In the genomic region with DNA sequence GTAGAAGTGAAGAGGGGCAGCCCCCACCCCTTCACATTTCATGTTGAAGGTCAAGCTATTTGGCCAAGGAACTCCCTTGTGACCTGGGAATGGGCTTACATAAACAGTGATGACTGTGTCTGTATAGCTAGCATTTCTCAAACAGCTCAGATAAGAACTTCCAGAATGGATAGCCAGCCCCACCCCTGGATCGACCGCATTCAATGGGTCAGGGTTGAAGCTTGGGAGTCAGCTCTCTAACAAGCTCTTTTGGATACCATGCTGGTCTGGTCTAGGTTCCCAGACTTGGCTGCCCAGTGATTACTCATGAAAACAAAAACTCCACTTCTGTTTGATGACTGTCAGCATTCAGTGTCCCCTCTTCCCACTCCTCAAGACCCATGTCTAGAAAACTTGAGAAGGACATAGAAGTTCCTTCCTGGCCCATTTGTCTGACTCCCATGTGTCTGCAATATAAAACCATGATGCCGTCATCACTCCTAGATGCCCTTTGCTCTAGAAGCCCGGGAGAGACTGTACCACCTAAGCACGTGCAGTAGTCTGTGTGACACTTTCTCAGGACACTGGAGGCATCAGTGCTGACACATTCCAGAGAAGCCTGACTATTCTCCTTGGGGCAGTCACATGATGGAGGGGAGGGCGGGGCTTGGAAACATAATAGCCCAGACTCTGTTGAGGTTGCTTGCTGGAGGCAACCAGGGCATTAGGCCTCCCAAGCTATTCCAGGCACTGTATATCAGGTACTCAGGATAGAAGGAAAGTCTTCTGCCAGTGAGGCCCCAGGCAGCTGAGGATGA, we compare ENCODE assay signal across 29 mouse cellular contexts. TPM values are rescaled to one million over a fixed set of nuclear protein-coding genes. Genes with fewer than 3 reads are reported as not detected.
DNase-seq lines count a peak whose midpoint lies in the region; ATAC-seq and TF ChIP-seq lines count a peak whose summit lies in the region.
"Had no signal": no experiment of that assay in that cellular context is flagged by ENCODE, and none has a peak within 500 bp of the region (broad histone marks: within the 10 kb centered on the region; RNA-seq: fewer than 3 reads in every experiment).

No protein-coding gene starts in this region.

- ATAC-seq in intestine, embryonic 14.5 days (replicated peaks; ENCODE audit: low FRiP score, low TSS enrichment, low read depth) = peak; percentile 32; the same call in 1 of the 2 replicates
- peak; percentile 58 for ATAC-seq in stomach, postnatal 0 days (ENCODE audit: low FRiP score, low TSS enrichment)
- ATAC-seq: CD4-positive, CD25-positive, alpha-beta regulatory T cell, adult 4 months; forebrain, postnatal 0 days; hindbrain, postnatal 0 days; liver, embryonic 12.5 days; midbrain, embryonic 16.5 days had no signal

- H3K4me2 ChIP-seq in intestine, embryonic 14.5 days (ENCODE audit: low read length) = no peak overlapping the region
- no peak overlapping the region for H3K4me2 ChIP-seq in stomach, postnatal 0 days (replicated peaks; ENCODE audit: low read depth)
- H3K4me2 ChIP-seq: embryonic facial prominence, embryonic 12.5 days; heart, embryonic 12.5 days; limb, embryonic 13.5 days; liver, embryonic 12.5 days had no signal

- H3K4me3 ChIP-seq in C2C12 (ENCODE audit: insufficient read depth, poor library complexity, severe bottlenecking) = no peak overlapping the region
- H3K4me3 ChIP-seq in intestine, embryonic 14.5 days (ENCODE audit: low read depth, low read length) = no peak overlapping the region
- no peak overlapping the region for H3K4me3 ChIP-seq in stomach, postnatal 0 days (ENCODE audit: low read depth, low read length)
- H3K4me3 ChIP-seq: embryonic facial prominence, embryonic 12.5 days; heart, embryonic 12.5 days; hindbrain, embryonic 10.5 days; limb, embryonic 13.5 days; liver, embryonic 12.5 days; midbrain, embryonic 10.5 days had no signal

- no peaks in the 10 kb centered on the region for H3K27me3 ChIP-seq in C2C12 (ENCODE audit: control insufficient read depth, insufficient read depth, insufficient read length)
- H3K27me3 ChIP-seq in intestine, embryonic 14.5 days (replicated peaks; ENCODE audit: control insufficient read depth, insufficient read depth, low read length) = no peaks in the 10 kb centered on the region
- no peaks in the 10 kb centered on the region for H3K27me3 ChIP-seq in stomach, postnatal 0 days (ENCODE audit: control insufficient read depth, insufficient read depth, low read length)
- H3K27me3 ChIP-seq: embryonic facial prominence, embryonic 12.5 days; heart, embryonic 12.5 days; limb, embryonic 13.5 days had no signal

- no peak for TF ChIP-seq EP300 in stomach, postnatal 0 days (optimal IDR thresholded peaks at IDR 0.05)

- no peak for TF ChIP-seq CTCF in C2C12 (IDR thresholded peaks at IDR 0.05; ENCODE audit: control insufficient read depth, insufficient read depth, insufficient read length)
- no peak for TF ChIP-seq CTCF in stomach, postnatal 0 days (IDR thresholded peaks at IDR 0.05; ENCODE audit: low read depth)

- no peak overlapping the region for H3K9ac ChIP-seq in intestine, embryonic 14.5 days (ENCODE audit: low read length)
- H3K9ac ChIP-seq in stomach, postnatal 0 days (ENCODE audit: low read length) = no peak overlapping the region
- H3K9ac ChIP-seq: embryonic facial prominence, embryonic 12.5 days; forebrain, postnatal 0 days; heart, embryonic 12.5 days; limb, embryonic 13.5 days; liver, embryonic 12.5 days had no signal

- no peaks in the 10 kb centered on the region for H3K36me3 ChIP-seq in C2C12 (ENCODE audit: control insufficient read depth, insufficient read depth)
- no peaks in the 10 kb centered on the region for H3K36me3 ChIP-seq in intestine, embryonic 14.5 days (ENCODE audit: control insufficient read depth, insufficient read depth, low read length)
- H3K36me3 ChIP-seq in stomach, postnatal 0 days (ENCODE audit: control insufficient read depth, insufficient read depth, low read length) = no peaks in the 10 kb centered on the region
- H3K36me3 ChIP-seq: embryonic facial prominence, embryonic 12.5 days; heart, embryonic 12.5 days; hindbrain, embryonic 10.5 days; limb, embryonic 13.5 days; liver, embryonic 12.5 days; midbrain, embryonic 10.5 days had no signal

- no peak overlapping the region for H3ac ChIP-seq in C2C12 (ENCODE audit: control insufficient read depth, insufficient read length, low read depth)

- no peaks in the 10 kb centered on the region for H3K9me3 ChIP-seq in intestine, embryonic 14.5 days (ENCODE audit: control insufficient read depth, low read length)
- H3K9me3 ChIP-seq in stomach, postnatal 0 days (ENCODE audit: control insufficient read depth, low read length) = no peaks in the 10 kb centered on the region
- H3K9me3 ChIP-seq: embryonic facial prominence, embryonic 12.5 days; hindbrain, embryonic 10.5 days; limb, embryonic 13.5 days; liver, embryonic 12.5 days; midbrain, embryonic 10.5 days had no signal

- no peaks in the 10 kb centered on the region for H3K4me1 ChIP-seq in intestine, embryonic 14.5 days (replicated peaks; ENCODE audit: control insufficient read depth, insufficient read depth, low read length)
- H3K4me1 ChIP-seq in stomach, postnatal 0 days (replicated peaks; ENCODE audit: control insufficient read depth, insufficient read depth) = 0 out of 2 replicates have a peak, but pooled peaks cover 2% of the 10 kb centered on the region
- H3K4me1 ChIP-seq: liver, embryonic 12.5 days had no signal

- no peaks in the 10 kb centered on the region for H3K79me3 ChIP-seq in C2C12 (ENCODE audit: low read depth)

- H3K27ac ChIP-seq in intestine, embryonic 14.5 days (ENCODE audit: low read depth) = no peak overlapping the region
- no peak overlapping the region for H3K27ac ChIP-seq in stomach, postnatal 0 days (replicated peaks)
- H3K27ac ChIP-seq: embryonic facial prominence, embryonic 12.5 days; hindbrain, embryonic 10.5 days; hindbrain, postnatal 0 days; limb, embryonic 13.5 days; liver, embryonic 12.5 days; midbrain, embryonic 10.5 days had no signal

- no peaks in the 10 kb centered on the region for H3K79me2 ChIP-seq in C2C12 (ENCODE audit: control insufficient read depth, insufficient read depth)

- WGBS in intestine, embryonic 14.5 days = 65% methylated on average over 6 of the region's 6 CpGs
- 58% methylated on average over 6 of the region's 6 CpGs for WGBS in stomach, postnatal 0 days

- DNase-seq in ES-CJ7 (ENCODE audit: low read depth, low spot score) = peak; percentile 83
- DNase-seq in intestine, embryonic 14.5 days (ENCODE audit: low spot score) = no peak
- DNase-seq in stomach, postnatal 0 days (ENCODE audit: low spot score) = peak; percentile 64
- no peak for DNase-seq in urinary bladder, postnatal 25 days (ENCODE audit: low spot score)
- no peak for DNase-seq in thymus, postnatal 10 days (ENCODE audit: low spot score in 2 of 2)
- DNase-seq in B cell, adult 2 months = no peak
- DNase-seq: adrenal gland, postnatal 25 days; cerebellum, adult 11 months; cerebellum, adult 9-11 months; forebrain, postnatal 0 days; gastrocnemius, postnatal 25 days; heart, adult 18-20 months; heart, postnatal 10 days; kidney, adult 8-10 months; kidney, postnatal 25 days; lung, adult 2 months had no signal

TF ChIP-seq in C2C12, 6 proteins besides CTCF, POLR2A, EP300 and RAD21:
- TF ChIP-seq MAX (IDR thresholded peaks at IDR 0.05) = peak; percentile 20
- TF ChIP-seq MYOD1 (IDR thresholded peaks at IDR 0.05; ENCODE audit: control insufficient read depth, insufficient read length, low read depth) = no peak
- no peak for TF ChIP-seq CEBPB (IDR thresholded peaks at IDR 0.05; ENCODE audit: low read depth)
- TF ChIP-seq MYOG (IDR thresholded peaks at IDR 0.05; ENCODE audit: control insufficient read depth, extremely low read depth, insufficient read length) = no peak
- no peak for TF ChIP-seq FOSL1 (IDR thresholded peaks at IDR 0.05; ENCODE audit: insufficient read depth, low read length, poor library complexity, severe bottlenecking)
- TF ChIP-seq USF1 (IDR thresholded peaks at IDR 0.05; ENCODE audit: low read depth) = peak; percentile 88

RNA-seq across cellular contexts. Expression of gene Glrp1, which starts 45.6 kb away (rescaled TPM):
- polyA plus RNA-seq in C2C12 (2012; fragmentation: generic; extraction: Trizol) = 1.3 TPM
- polyA plus RNA-seq in intestine, embryonic 14.5 days (2014; fragmentation: Nextera tagmentation; extraction: Ambion mirVana) = not detected in 2 replicates
- not detected in 2 replicates for polyA plus RNA-seq in stomach, postnatal 0 days (2015; fragmentation: Nextera tagmentation; extraction: Ambion mirVana)
- polyA plus RNA-seq: CD4-positive, CD25-positive, alpha-beta regulatory T cell, adult 4 months; embryonic facial prominence, embryonic 12.5 days; forebrain, embryonic 11.5 days; hindbrain, embryonic 10.5 days; hindbrain, postnatal 0 days; limb, embryonic 13.5 days; liver, embryonic 12.5 days; midbrain, embryonic 10.5 days; midbrain, embryonic 16.5 days; small intestine, adult 2 months; urinary bladder, adult 2 months had no signal

RNA-seq across cellular contexts. Expression of gene Spp2, which starts 57.5 kb away (rescaled TPM):
- polyA plus RNA-seq in C2C12 (2012; fragmentation: generic; extraction: Trizol) = not detected
- 0.20 and 0.88 TPM in 2 replicates for polyA plus RNA-seq in intestine, embryonic 14.5 days (2014; fragmentation: Nextera tagmentation; extraction: Ambion mirVana)
- 0.93 and 1.8 TPM in 2 replicates for polyA plus RNA-seq in stomach, postnatal 0 days (2015; fragmentation: Nextera tagmentation; extraction: Ambion mirVana)
- polyA plus RNA-seq: CD4-positive, CD25-positive, alpha-beta regulatory T cell, adult 4 months; embryonic facial prominence, embryonic 12.5 days; forebrain, embryonic 11.5 days; hindbrain, embryonic 10.5 days; limb, embryonic 13.5 days; midbrain, embryonic 10.5 days; small intestine, adult 2 months; urinary bladder, adult 2 months had no signal

Comparison
In these comparisons a context has a peak if more than half of its experiments do, and no peak if none do; other contexts are left out.
1. DNase-seq: peak in ES-CJ7 (single experiment) and stomach, postnatal 0 days (single experiment); none in intestine, embryonic 14.5 days (single experiment), urinary bladder, postnatal 25 days (single experiment), thymus, postnatal 10 days (0 of 2) and B cell, adult 2 months (0 of 2).